Comparison of ENCODE assay signal across 9 mouse cellular contexts in genomic region chr2:164443051-164443437, GRCm38 (mm10). TPM values are rescaled to one million over a fixed set of nuclear protein-coding genes. Genes with fewer than 3 reads are reported as not detected.
DNase-seq lines count a peak whose midpoint lies in the region; ATAC-seq and TF ChIP-seq lines count a peak whose summit lies in the region.
"Had no signal": no experiment of that assay in that cellular context is flagged by ENCODE, and none has a peak within 500 bp of the region (broad histone marks: within the 10 kb centered on the region; RNA-seq: fewer than 3 reads in every experiment).

No protein-coding gene starts in this region.

- TF ChIP-seq CTCF in CH12.LX (conservative IDR thresholded peaks at IDR 0.05 in 1 of 2, IDR thresholded peaks at IDR 0.05 in 1 of 2; ENCODE audit: low read depth in 2 of 2, low read length in 2 of 2): no peak
- TF ChIP-seq CTCF in bone marrow macrophage, adult 2 months (IDR thresholded peaks at IDR 0.05; ENCODE audit: low read depth, low read length): no peak

- H3K4me1 ChIP-seq in CH12.LX (ENCODE audit: control insufficient read depth in 1 of 2, insufficient read depth in 2 of 2): peaks cover 14 to 54% of the 10 kb centered on the region in 2 experiments; a peak in 3 of 4 replicates
- H3K4me1 ChIP-seq in bone marrow macrophage, adult 2 months (ENCODE audit: control insufficient read depth, insufficient read depth, low read length): peaks cover 40% of the 10 kb centered on the region
- H3K4me1 ChIP-seq in hindbrain, embryonic 10.5 days (replicated peaks): peaks cover 37% of the 10 kb centered on the region

- peak; percentile 5 for TF ChIP-seq RAD21 in CH12.LX (IDR thresholded peaks at IDR 0.05; ENCODE audit: low read depth, low read length)

- no peak; the same call in 1 of the 2 replicates for TF ChIP-seq EP300 in CH12.LX (IDR thresholded peaks at IDR 0.05; ENCODE audit: low read length)

- peaks cover 0 to 18% of the 10 kb centered on the region in 2 experiments for H3K36me3 ChIP-seq in CH12.LX (replicated peaks in 1 of 2; ENCODE audit: control insufficient read depth in 1 of 2, insufficient read depth in 1 of 2, low read length in 1 of 2)
- H3K36me3 ChIP-seq in hindbrain, embryonic 10.5 days: no peaks in the 10 kb centered on the region

- peak; percentile 98 for TF ChIP-seq POLR2A in CH12.LX (IDR thresholded peaks at IDR 0.05; ENCODE audit: low read depth, low read length)
- peak; percentile 95 for TF ChIP-seq POLR2A in bone marrow macrophage, adult 2 months (IDR thresholded peaks at IDR 0.05; ENCODE audit: borderline replicate concordance, low read depth, low read length)

- ATAC-seq in frontal cortex, adult (ENCODE audit: low TSS enrichment): peak; percentile 86

- under 1% methylated on average over 26 of the region's 26 CpGs for WGBS in hindbrain, embryonic 10.5 days

- DNase-seq in CH12.LX (ENCODE audit: extremely low read depth): peak; percentile 71
- DNase-seq in hindbrain, embryonic 10.5 days (ENCODE audit: low spot score): peak; percentile 85
- peak; percentile 75 to 85 for DNase-seq in layer of hippocampus, postnatal 10 days (ENCODE audit: low spot score in 2 of 2)
- peak; percentile 91 for DNase-seq in lung, postnatal 14 days
- peak; percentile 94 for DNase-seq in ovary, postnatal 36 days (ENCODE audit: low spot score)
- peak; percentile 30 to 52 for DNase-seq in thymus, postnatal 10 days (ENCODE audit: low spot score in 2 of 2)

- peaks cover 18% of the 10 kb centered on the region for H3K27me3 ChIP-seq in CH12.LX (replicated peaks)
- peaks cover 26% of the 10 kb centered on the region for H3K27me3 ChIP-seq in hindbrain, embryonic 10.5 days (ENCODE audit: insufficient read depth, poor library complexity, severe bottlenecking)

- in situ Hi-C loops in CH12.LX (cut with MboI; ENCODE audit: low pct_ligation_motif_present, low pct_unique_long_range_greater_than_20kb, low sequenced_read_pairs): no loop called here

- H3K4me2 ChIP-seq in CH12.LX (ENCODE audit: insufficient read depth, low read depth, poor library complexity, severe bottlenecking): peak overlapping the region; percentile 77; the same call in 1 of the 2 replicates

- no peaks in the 10 kb centered on the region for H3K9me3 ChIP-seq in CH12.LX (replicated peaks; ENCODE audit: low read length)
- H3K9me3 ChIP-seq in hindbrain, embryonic 10.5 days: no peaks in the 10 kb centered on the region

- H3K27ac ChIP-seq in CH12.LX (ENCODE audit: insufficient read depth, low read depth): peak overlapping the region; percentile 10; the same call in 1 of the 2 replicates
- H3K27ac ChIP-seq in bone marrow macrophage, adult 2 months (ENCODE audit: insufficient read depth, low read depth, low read length): peak overlapping the region; percentile 90
- peak overlapping the region; percentile 88 for H3K27ac ChIP-seq in hindbrain, embryonic 10.5 days

- H3K4me3 ChIP-seq in CH12.LX (replicated peaks in 1 of 3; ENCODE audit: low read depth in 2 of 3, low read length in 2 of 3, poor library complexity in 1 of 3): peak overlapping the region; percentile 58 to 72 (median 63)
- H3K4me3 ChIP-seq in bone marrow macrophage, adult 2 months (ENCODE audit: insufficient read depth, low read length): peak overlapping the region; percentile 81
- H3K4me3 ChIP-seq in hindbrain, embryonic 10.5 days: peak overlapping the region; percentile 70

- peaks cover 35% of the 10 kb centered on the region for H3K79me2 ChIP-seq in CH12.LX (replicated peaks; ENCODE audit: control insufficient read depth, extremely low read depth, insufficient read depth, poor library complexity, severe bottlenecking)

- dilution Hi-C loops in CH12.LX (cut with MboI; ENCODE audit: extremely low pct_ligation_motif_present, extremely low pct_unique_long_range_greater_than_20kb, low sequenced_read_pairs): no loop called here

- H3K9ac ChIP-seq in CH12.LX (ENCODE audit: insufficient read depth, low read depth): peak overlapping the region; percentile 87

TF ChIP-seq in CH12.LX, 34 proteins besides CTCF, POLR2A, EP300 and RAD21:
- TF ChIP-seq SIN3A (IDR thresholded peaks at IDR 0.05; ENCODE audit: low read length) (peak; percentile 64; the same call in 1 of the 2 replicates), NELFE (IDR thresholded peaks at IDR 0.05; ENCODE audit: low read depth, low read length) (peak; percentile 98), RCOR1 (conservative IDR thresholded peaks at IDR 0.05; ENCODE audit: low read depth, low read length) (peak; percentile 51; the same call in 1 of the 2 replicates), KAT2A (IDR thresholded peaks at IDR 0.05; ENCODE audit: insufficient replicate concordance, low read length) (peak; percentile 67; the same call in 1 of the 2 replicates), MAX (IDR thresholded peaks at IDR 0.05; ENCODE audit: low read length) (0 out of 2 replicates have a peak, but pooled peaks have one; percentile 7), MYC (IDR thresholded peaks at IDR 0.05; ENCODE audit: low read depth, low read length) (0 out of 2 replicates have a peak, but pooled peaks have one; percentile 24), NRF1 (IDR thresholded peaks at IDR 0.05; ENCODE audit: low read depth, low read length) (peak; percentile 56; the same call in 1 of the 2 replicates), BHLHE40 (IDR thresholded peaks at IDR 0.05; ENCODE audit: low read depth, low read length) (peak; percentile 72; the same call in 1 of the 2 replicates), MXI1 (IDR thresholded peaks at IDR 0.05; ENCODE audit: low read depth, low read length) (peak; percentile 55; the same call in 1 of the 2 replicates), ETS1 (conservative IDR thresholded peaks at IDR 0.05; ENCODE audit: low read depth, low read length) (peak; percentile 78), POLR2AphosphoS2 (IDR thresholded peaks at IDR 0.05; ENCODE audit: low read depth, low read length) (peak; percentile 84; the same call in 1 of the 2 replicates), MAZ (IDR thresholded peaks at IDR 0.05; ENCODE audit: low read depth, low read length) (peak; percentile 88), MEF2A (IDR thresholded peaks at IDR 0.05; ENCODE audit: borderline replicate concordance, low read depth, low read length) (peak; percentile 84), UBTF (IDR thresholded peaks at IDR 0.05; ENCODE audit: low read depth, low read length) (no peak), TCF12 (IDR thresholded peaks at IDR 0.05; ENCODE audit: low read depth, low read length) (peak; percentile 87), IRF4 (IDR thresholded peaks at IDR 0.05; ENCODE audit: low read depth, low read length) (peak; percentile 54), TBP (conservative IDR thresholded peaks at IDR 0.05; ENCODE audit: low read depth, low read length) (peak; percentile 91), CHD2 (IDR thresholded peaks at IDR 0.05; ENCODE audit: low read length) (peak; percentile 69; the same call in 1 of the 2 replicates), MAFK (IDR thresholded peaks at IDR 0.05; ENCODE audit: insufficient replicate concordance, low read length) (no peak), ZMIZ1 (IDR thresholded peaks at IDR 0.05; ENCODE audit: low read depth, low read length) (peak; percentile 98), USF2 (conservative IDR thresholded peaks at IDR 0.05; ENCODE audit: low read depth, low read length) (no peak), ZC3H11A (IDR thresholded peaks at IDR 0.05; ENCODE audit: low read depth, low read length) (no peak), GABPA (IDR thresholded peaks at IDR 0.05; ENCODE audit: insufficient replicate concordance, low read depth, low read length) (no peak), HCFC1 (IDR thresholded peaks at IDR 0.05; ENCODE audit: low read depth, low read length) (peak; percentile 49; the same call in 1 of the 2 replicates), ELF1 (IDR thresholded peaks at IDR 0.05; ENCODE audit: low read depth, low read length) (peak; percentile 54; the same call in 1 of the 2 replicates)

RNA-seq across cellular contexts. Expression of gene Sdc4, which starts 0.6 kb away (rescaled TPM):
- total RNA-seq in CH12.LX (2012; rRNA removed) (63.9 and 69.9 TPM in 2 replicates), CH12.LX (2014; rRNA removed) (53.4 and 59.8 TPM in 2 replicates)
- 36.4 and 46.6 TPM in 2 replicates for polyA plus RNA-seq in CH12.LX (2012; ENCODE audit: insufficient read length, low read depth)
- 125 and 132 TPM in 2 replicates for polyA plus RNA-seq in bone marrow macrophage, adult 2 months (2012; ENCODE audit: insufficient read depth, insufficient read length, missing spikeins)
- polyA plus RNA-seq in hindbrain, embryonic 10.5 days (2016; fragmentation: Nextera tagmentation; extraction: Ambion mirVana): 14.8 and 18.0 TPM in 2 replicates
- 10 to 100 TPM; 74.2 to 83.4 TPM for total RNA-seq in layer of hippocampus, postnatal 10 days (2021)

RNA-seq across cellular contexts. Expression of gene Sys1, which starts 13.7 kb away (rescaled TPM):
- 58.5 and 59.7 TPM in 2 replicates for total RNA-seq in CH12.LX (2012; rRNA removed)
- 41.8 and 46.6 TPM in 2 replicates for total RNA-seq in CH12.LX (2014; rRNA removed)
- 46.5 and 57.4 TPM in 2 replicates for polyA plus RNA-seq in CH12.LX (2012; ENCODE audit: insufficient read length, low read depth)
- 33.3 and 33.9 TPM in 2 replicates for polyA plus RNA-seq in bone marrow macrophage, adult 2 months (2012; ENCODE audit: insufficient read depth, insufficient read length, missing spikeins)
- polyA plus RNA-seq in hindbrain, embryonic 10.5 days (2016; fragmentation: Nextera tagmentation; extraction: Ambion mirVana): 61.5 and 76.4 TPM in 2 replicates
- total RNA-seq in layer of hippocampus, postnatal 10 days (2021): 10 to 100 TPM; 43.9 to 45.8 TPM

RNA-seq across cellular contexts. Expression of gene Gm20458, which starts 17.7 kb away (rescaled TPM):
- 0.88 and 1.1 TPM in 2 replicates for total RNA-seq in CH12.LX (2012; rRNA removed)
- 0.74 TPM in 1 of 2 replicates, not detected in the other for total RNA-seq in CH12.LX (2014; rRNA removed)
- 0.31 and 1.2 TPM in 2 replicates for polyA plus RNA-seq in CH12.LX (2012; ENCODE audit: insufficient read length, low read depth)
- not detected in 2 replicates for polyA plus RNA-seq in bone marrow macrophage, adult 2 months (2012; ENCODE audit: insufficient read depth, insufficient read length, missing spikeins)
- polyA plus RNA-seq in hindbrain, embryonic 10.5 days (2016; fragmentation: Nextera tagmentation; extraction: Ambion mirVana): 4.4 and 4.5 TPM in 2 replicates
- 10 to 100 TPM in 1 of 2 experiments, 1 to 10 TPM in 1; 4.1 to 17.9 TPM for total RNA-seq in layer of hippocampus, postnatal 10 days (2021)

RNA-seq across cellular contexts. Expression of gene Trp53tg5, which starts 30.5 kb away (rescaled TPM):
- total RNA-seq in CH12.LX (2012; rRNA removed) (not detected in 2 replicates), CH12.LX (2014; rRNA removed) (not detected in 2 replicates)
- not detected in 2 replicates for polyA plus RNA-seq in CH12.LX (2012; ENCODE audit: insufficient read length, low read depth)
- polyA plus RNA-seq in bone marrow macrophage, adult 2 months (2012; ENCODE audit: insufficient read depth, insufficient read length, missing spikeins): not detected in 2 replicates
- not detected in 2 replicates for polyA plus RNA-seq in hindbrain, embryonic 10.5 days (2016; fragmentation: Nextera tagmentation; extraction: Ambion mirVana)
- total RNA-seq in layer of hippocampus, postnatal 10 days (2021): not detected
- polyA plus RNA-seq: frontal cortex, adult 2 months had no signal

RNA-seq across cellular contexts. Expression of gene Matn4, which starts 38.1 kb away (rescaled TPM):
- not detected in 2 replicates for total RNA-seq in CH12.LX (2012; rRNA removed)
- not detected in 2 replicates for total RNA-seq in CH12.LX (2014; rRNA removed)
- polyA plus RNA-seq in CH12.LX (2012; ENCODE audit: insufficient read length, low read depth): not detected in 2 replicates
- polyA plus RNA-seq in bone marrow macrophage, adult 2 months (2012; ENCODE audit: insufficient read depth, insufficient read length, missing spikeins): not detected in 2 replicates
- 0.35 and 0.72 TPM in 2 replicates for polyA plus RNA-seq in hindbrain, embryonic 10.5 days (2016; fragmentation: Nextera tagmentation; extraction: Ambion mirVana)
- total RNA-seq in layer of hippocampus, postnatal 10 days (2021): 10 to 100 TPM; 20.4 to 25.9 TPM

Comparison
In these comparisons a context has a peak if more than half of its experiments do, and no peak if none do; other contexts are left out.
1. Peak in every context shown above with its lines: DNase-seq, ATAC-seq, H3K4me3 ChIP-seq and H3K27ac ChIP-seq.
2. DNase-seq: peak in every context shown above with its lines; median percentile 94 in ovary, postnatal 36 days; 91 in lung, postnatal 14 days; 85 in hindbrain, embryonic 10.5 days; 80 in layer of hippocampus, postnatal 10 days; 71 in CH12.LX; 41 in thymus, postnatal 10 days.
3. H3K27ac ChIP-seq: peak in every context shown above with its lines; median percentile 90 in bone marrow macrophage, adult 2 months; 88 in hindbrain, embryonic 10.5 days; 10 in CH12.LX.